Mouse (Mus musculus) ZHBTc4 (cell line): ENCODE data around the gene Rbfox2.

Source experiments
- DNase-seq: peaks from one replicate; pipeline ENCODE4 v3.0.0-alpha.2; 2011; ENCODE audit warnings: low read depth, low spot score

Gene Rbfox2

GRCm38 (mm10) chr15:77105273-77105672 lies 201.5 kb downstream of the Rbfox2 start:
- DNase-seq: no peak

GRCm38 (mm10) chr15:77104349-77105158 lies 202.2 kb downstream of the Rbfox2 start:
- peak; percentile 32 for DNase-seq

GRCm38 (mm10) chr15:77102685-77103084 lies 204.1 kb downstream of the Rbfox2 start:
- peak; percentile 65 for DNase-seq

DNA sequence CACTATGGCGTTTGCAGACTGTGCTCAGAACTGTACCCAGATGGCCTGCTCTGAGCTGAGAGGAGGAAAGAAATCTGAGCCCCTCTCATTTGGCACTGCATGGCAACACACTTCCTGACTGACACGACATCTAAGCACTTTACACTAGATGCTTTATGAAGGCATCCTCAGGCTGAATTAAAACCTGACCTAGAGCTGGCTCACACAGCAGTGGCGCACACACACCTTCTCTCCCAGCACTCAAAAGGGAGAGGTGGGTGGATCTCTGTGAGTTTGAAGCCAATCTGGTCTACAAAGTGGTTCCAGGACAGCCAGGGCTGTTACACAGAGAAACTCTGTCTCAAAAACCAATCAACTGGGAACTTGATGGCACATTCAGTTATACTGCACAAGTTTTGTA lies 207.0 kb downstream of the Rbfox2 start:
- DNase-seq: no peak

DNA sequence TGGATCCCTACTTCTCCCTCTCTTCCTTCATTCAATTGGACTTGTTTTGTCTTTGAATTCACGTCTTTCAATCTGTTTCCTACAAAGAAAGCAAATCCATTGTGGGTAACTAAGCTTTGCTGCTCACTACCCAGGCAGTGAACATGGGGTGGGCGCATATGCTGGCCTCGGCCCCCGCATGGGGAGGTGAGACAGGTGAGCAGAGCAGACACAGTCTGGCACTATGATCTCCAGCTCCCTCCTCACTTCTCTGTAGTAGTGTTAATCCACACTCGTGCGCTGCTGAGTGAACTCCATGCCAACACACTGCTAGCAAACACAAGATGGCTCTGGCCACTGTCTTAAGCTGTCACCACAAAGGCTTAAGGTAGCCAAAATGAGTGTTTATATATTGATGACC lies 209.4 kb downstream of the Rbfox2 start:
- DNase-seq: no peak

DNA sequence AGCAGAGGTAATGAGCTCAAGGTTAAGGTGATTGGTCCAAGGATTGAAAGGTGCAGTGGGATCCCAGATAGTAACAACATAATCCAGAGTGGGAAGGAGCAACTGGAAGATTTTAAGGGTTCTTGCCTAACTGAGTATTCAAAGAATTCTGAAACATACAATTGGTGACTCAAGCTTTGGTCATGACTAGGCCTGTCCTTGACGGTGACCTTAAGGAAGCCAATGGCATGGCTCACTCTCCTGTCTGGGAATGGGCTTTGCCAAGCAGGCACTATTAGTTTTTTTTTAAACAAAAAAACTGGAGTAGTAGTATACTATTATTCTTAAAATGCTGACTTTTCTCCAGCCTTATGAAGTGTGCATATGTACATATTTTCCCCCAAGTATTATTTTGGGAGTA lies 211.6 kb downstream of the Rbfox2 start:
- no peak for DNase-seq

DNA sequence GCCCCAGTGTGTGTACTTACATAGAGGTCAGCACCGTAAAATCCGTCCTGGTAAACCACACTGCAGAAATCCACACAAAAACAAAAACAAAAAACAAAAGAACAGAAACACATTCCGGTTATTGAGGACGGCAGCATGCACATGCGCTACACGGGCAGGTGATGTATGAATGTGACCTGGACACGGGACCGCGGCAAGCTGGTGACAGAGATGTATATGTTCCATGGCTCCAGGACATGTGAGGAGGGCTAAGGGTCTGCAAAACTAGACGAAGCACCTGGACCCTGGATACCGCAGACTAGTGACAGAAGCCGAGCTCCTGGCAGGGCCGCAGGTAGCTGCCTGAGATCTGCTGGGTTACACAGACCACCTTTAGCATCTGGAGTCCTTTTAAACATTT lies 212.4 kb downstream of the Rbfox2 start:
- DNase-seq: no peak

DNA sequence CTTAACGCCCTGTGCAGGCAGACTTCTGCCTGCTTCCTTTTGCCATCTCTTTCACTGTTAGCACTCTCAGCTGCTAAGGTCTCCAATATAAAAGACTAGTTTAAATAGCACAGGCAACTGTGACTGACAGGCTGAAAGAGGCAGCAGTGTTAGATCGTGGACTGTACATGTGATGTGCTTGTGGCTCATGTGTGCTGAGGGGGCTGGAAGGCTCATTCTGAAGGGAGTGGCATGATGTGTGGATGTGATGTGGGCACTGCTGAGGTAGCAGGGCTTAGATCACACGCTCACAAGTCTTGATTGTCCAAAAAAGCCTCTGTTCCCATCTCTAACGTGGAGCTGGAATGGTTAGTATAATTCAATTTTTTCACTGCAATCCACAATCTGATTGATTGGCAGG lies 215.4 kb downstream of the Rbfox2 start:
- DNase-seq: no peak

DNA sequence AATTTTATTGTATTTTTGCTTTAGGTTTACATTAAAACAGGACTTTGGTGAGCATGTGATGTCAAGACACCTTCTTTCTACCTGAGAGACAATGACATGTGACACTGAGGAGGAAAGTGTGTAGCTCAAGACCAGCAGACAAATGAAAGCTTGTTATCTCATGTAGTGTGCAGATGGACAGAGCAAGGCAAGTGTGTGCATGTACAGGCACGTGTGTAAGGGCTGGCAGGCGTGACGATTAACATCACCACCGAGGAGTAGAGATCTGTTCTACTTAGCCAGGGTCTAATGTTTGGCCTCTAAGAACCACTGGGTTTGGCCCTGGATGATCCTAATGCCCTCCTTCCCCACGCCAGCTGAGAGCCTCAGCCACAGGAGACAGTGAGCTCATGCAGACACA lies 216.3 kb downstream of the Rbfox2 start:
- DNase-seq: no peak

DNA sequence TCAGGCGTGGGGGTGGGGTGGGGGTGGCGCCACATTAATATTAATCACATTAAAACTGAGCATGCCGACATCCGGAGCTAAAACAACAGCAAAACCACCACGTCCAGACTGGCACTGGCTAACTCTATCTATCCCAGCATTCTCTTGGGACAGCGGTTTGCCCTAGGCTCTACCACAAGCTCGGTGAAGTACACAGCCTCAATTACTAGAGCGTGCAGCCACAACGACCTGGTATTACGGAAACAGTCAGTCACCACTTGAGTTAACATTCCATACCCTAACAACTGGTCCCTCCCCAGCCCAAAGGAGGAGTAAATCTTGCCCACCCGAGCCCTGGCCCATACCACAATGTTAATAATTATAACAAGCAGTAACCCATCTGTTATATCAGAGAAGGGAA lies 217.6 kb downstream of the Rbfox2 start:
- no peak for DNase-seq

- no peak for DNase-seq
Measured at GRCm38 (mm10) chr15:77086488-77086887, 220.3 kb downstream of the Rbfox2 start.

DNA sequence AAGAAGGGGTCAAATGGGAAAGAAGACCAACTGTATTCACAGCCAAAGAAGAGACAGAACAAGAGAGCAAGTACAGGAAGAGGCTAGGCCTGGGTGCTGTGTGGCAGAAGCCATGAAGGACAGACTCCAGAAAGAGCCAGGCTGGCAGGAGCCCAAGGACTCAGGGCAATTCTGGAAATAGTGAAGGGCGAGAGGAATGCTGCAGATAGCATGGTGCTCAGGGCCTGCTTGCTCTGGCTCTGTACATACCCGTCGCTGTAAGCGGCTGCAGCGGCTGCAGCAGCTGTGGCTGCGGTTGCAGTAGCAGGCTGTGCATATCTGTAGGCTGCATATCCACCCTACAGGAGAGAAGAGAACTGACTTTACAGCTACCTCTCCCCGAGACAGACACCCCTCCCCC lies 221.0 kb downstream of the Rbfox2 start:
- no peak for DNase-seq

DNA sequence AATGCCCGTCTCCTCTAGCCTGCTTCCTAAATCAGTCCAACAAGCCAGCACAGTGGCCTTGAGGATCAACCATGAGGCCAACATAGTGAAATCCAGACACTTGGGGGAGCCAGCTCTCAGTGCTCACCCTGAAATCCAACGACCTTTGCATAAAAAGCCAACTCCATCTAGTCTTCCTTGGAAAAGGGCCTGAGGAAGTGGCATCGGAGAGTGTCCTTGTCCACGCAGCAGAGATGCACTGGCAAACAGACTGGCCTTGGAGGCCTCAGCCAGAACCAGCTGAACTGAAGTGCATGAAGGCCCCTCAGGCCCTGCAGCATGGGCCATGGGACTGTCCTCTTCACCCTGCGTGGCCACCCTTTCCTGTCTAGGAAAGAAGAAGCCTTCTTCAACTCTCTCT lies 225.3 kb downstream of the Rbfox2 start:
- DNase-seq: no peak

GRCm38 (mm10) chr15:77080684-77081254 lies 226.0 kb downstream of the Rbfox2 start:
- DNase-seq: peak; percentile 86

DNA sequence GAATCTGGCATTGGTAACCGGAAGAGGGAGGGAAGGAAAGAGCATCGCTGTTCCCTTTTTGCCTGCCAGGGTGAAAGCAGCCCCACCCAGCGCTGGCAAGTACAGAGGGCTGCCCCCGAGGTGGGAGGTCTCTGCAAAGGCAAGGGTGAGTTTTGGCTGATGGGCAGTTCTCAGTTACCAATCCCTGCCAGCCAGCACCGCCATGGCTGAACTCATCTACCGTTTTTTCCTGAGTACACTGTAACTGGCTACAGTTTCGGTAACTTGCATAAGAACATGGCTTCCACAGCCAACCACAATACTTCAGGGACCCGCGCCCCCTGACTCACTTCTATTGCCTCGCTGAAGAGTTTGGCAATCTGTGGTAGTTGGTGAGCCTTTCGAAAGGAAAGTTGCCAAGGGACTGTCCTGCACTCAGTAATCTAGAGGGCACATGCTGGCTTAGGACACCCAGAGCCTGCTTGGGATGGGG lies 226.9 kb downstream of the Rbfox2 start:
- peak; percentile 39 for DNase-seq

- peak; percentile 51 for DNase-seq
Measured at GRCm38 (mm10) chr15:77079256-77079822, 227.5 kb downstream of the Rbfox2 start.

GRCm38 (mm10) chr15:77078786-77079185 lies 228.0 kb downstream of the Rbfox2 start:
- DNase-seq: peak; percentile 47

DNA sequence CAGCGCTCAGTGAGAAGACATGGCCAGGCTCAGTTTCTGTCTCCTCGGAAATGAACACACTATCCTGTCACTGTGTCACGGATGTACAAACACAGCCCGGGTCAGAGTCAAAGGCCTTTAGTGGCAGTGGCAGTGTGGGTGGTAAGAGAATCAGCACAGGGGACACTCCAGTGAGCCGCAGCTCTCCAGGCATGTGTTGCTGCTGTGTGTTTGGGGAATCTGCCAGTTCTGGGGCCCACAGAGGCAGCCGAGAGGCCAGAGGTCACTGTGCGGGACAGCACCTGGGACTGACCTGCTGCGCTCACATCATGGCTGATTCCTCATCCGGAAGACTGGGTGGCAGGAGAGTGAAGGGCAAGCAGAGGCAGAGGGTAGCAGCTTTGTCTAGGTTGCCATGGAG lies 228.9 kb downstream of the Rbfox2 start:
- no peak for DNase-seq

GRCm38 (mm10) chr15:77076523-77076922 lies 230.3 kb downstream of the Rbfox2 start:
- no peak for DNase-seq

- DNase-seq: no peak
Measured at GRCm38 (mm10) chr15:77072556-77073163, 234.1 kb downstream of the Rbfox2 start.

GRCm38 (mm10) chr15:77071501-77071900 lies 235.3 kb downstream of the Rbfox2 start:
- DNase-seq: peak; percentile 82

GRCm38 (mm10) chr15:77070745-77071268 lies 236.0 kb downstream of the Rbfox2 start:
- DNase-seq: no peak
